Mouse (Mus musculus) C2C12 (cell line): ENCODE measurements around the gene Cic. TPM values are rescaled to one million over a fixed set of nuclear protein-coding genes. Genes with fewer than 3 reads are reported as not detected.

ENCODE experiments used
- H3K27me3 ChIP-seq: one replicate; pipeline ENCODE4 v1.6.1; 2011; ENCODE audit not compliant: control insufficient read depth, insufficient read depth, insufficient read length
- H3K36me3 ChIP-seq: one replicate; pipeline ENCODE4 v1.6.1; 2011; ENCODE audit not compliant: control insufficient read depth, insufficient read depth
- H3K4me3 ChIP-seq: one replicate; pipeline ENCODE4 v1.5.1; 2011; ENCODE audit warnings: mild to moderate bottlenecking, control low read depth; ENCODE audit not compliant: poor library complexity, insufficient read depth, severe bottlenecking
- H3K79me2 ChIP-seq: one replicate; pipeline ENCODE4 v1.6.1; 2011; ENCODE audit not compliant: control insufficient read depth, insufficient read depth
- H3K79me3 ChIP-seq: one replicate; pipeline ENCODE4 v1.6.1; 2011; ENCODE audit warnings: low read depth, control low read depth
- H3ac ChIP-seq: one replicate; pipeline ENCODE3; 2011; ENCODE audit warnings: low read depth; ENCODE audit not compliant: control insufficient read depth, insufficient read length
- CEBPB ChIP-seq: IDR thresholded peaks from one replicate; pipeline ENCODE4 v1.6.1; 2011; ENCODE audit warnings: low read depth, mild to moderate bottlenecking, control low read depth, moderate library complexity
- CTCF ChIP-seq: IDR thresholded peaks from one replicate; pipeline ENCODE4 v1.5.1; 2011; ENCODE audit not compliant: control insufficient read depth, insufficient read depth, insufficient read length
- FOSL1 ChIP-seq: IDR thresholded peaks from one replicate; pipeline ENCODE4 v1.8.0; 2011; ENCODE audit warnings: mild to moderate bottlenecking, low read length; ENCODE audit not compliant: poor library complexity, insufficient read depth, severe bottlenecking
- MAX ChIP-seq: IDR thresholded peaks from one replicate; pipeline ENCODE4 v1.6.1; 2011; ENCODE audit warnings: mild to moderate bottlenecking, control low read depth
- MYOD1 ChIP-seq: IDR thresholded peaks from one replicate; pipeline ENCODE4 v1.6.1; 2011; ENCODE audit warnings: low read depth; ENCODE audit not compliant: control insufficient read depth, insufficient read length
- MYOG ChIP-seq: IDR thresholded peaks from one replicate; pipeline ENCODE4 v1.6.1; 2011; ENCODE audit not compliant: control insufficient read depth, insufficient read length; ENCODE audit errors: extremely low read depth
- USF1 ChIP-seq: IDR thresholded peaks from one replicate; pipeline ENCODE4 v1.6.1; 2011; ENCODE audit warnings: low read depth, mild to moderate bottlenecking, control low read depth, moderate library complexity
- long read RNA-seq, 2 experiments: library from polyadenylated mRNA; unstranded; transcript quantifications; one replicate each; pipeline ENCODE4 v2.0.0; 2019 to 2020
- polyA plus RNA-seq: library from polyadenylated mRNA; unstranded; fragments of >200 nt; fragmentation: generic; extraction: Trizol; gene quantifications from one replicate; pipeline ENCODE4 v1.2.1, GENCODE M21; 2012; ENCODE audit warnings: missing spikeins

The Cic gene
- polyA plus RNA-seq: 79.5 TPM
- long read RNA-seq, experiment 1, partial matches to known transcripts: 1 of 3 reads
- long read RNA-seq, experiment 1, other reads (novel, unspliced or antisense): 2 of 3 reads
- long read RNA-seq, experiment 2, partial matches to known transcripts: 4 of 4 reads
- long read RNA-seq, experiment 2, other reads (novel, unspliced or antisense): 0 of 4 reads

GRCm38 (mm10) chr7:25267301-25267750 is at the start of gene Cic:
Cic (plus strand) TSS chr7:25267704.
- Histone ChIP-seq H3K27me3 (no peaks in the 10 kb centered on the region), H3K4me3 (peak within 1 kb of the TSS; percentile 49), H3ac (peak within 1 kb of the TSS; percentile 77), H3K36me3 (no peaks in the 10 kb centered on the region), H3K79me3 (peaks cover 3% of the 10 kb centered on the region), H3K79me2 (no peaks in the 10 kb centered on the region)
- TF ChIP-seq MAX: peak; percentile 71
- no peak for TF ChIP-seq CEBPB
- TF ChIP-seq USF1: peak; percentile 64
- no peak for TF ChIP-seq CTCF
- no peak for TF ChIP-seq FOSL1

- no peaks in the 10 kb centered on the region for H3K27me3 ChIP-seq
- no peaks in the 10 kb centered on the region for H3K36me3 ChIP-seq
- peak overlapping the region; percentile 56 for H3K4me3 ChIP-seq
- H3K79me2 ChIP-seq: peaks cover 25% of the 10 kb centered on the region
- TF ChIP-seq MYOD1: no peak
- no peak for TF ChIP-seq USF1
- no peak for TF ChIP-seq CTCF
- no peak for TF ChIP-seq CEBPB
- no peak for TF ChIP-seq MAX
- H3K79me3 ChIP-seq: peaks cover 11% of the 10 kb centered on the region
- peak overlapping the region; percentile 62 for H3ac ChIP-seq
These were observed 48.6 kb upstream of the Cic start for GRCm38 (mm10) chr7:25218705-25219415.

- no peaks in the 10 kb centered on the region for H3K36me3 ChIP-seq
- H3K79me2 ChIP-seq: peaks cover 26% of the 10 kb centered on the region
- no peak for TF ChIP-seq MYOD1
These were observed 48.1 kb upstream of the Cic start for GRCm38 (mm10) chr7:25219416-25219750.

GRCm38 (mm10) chr7:25219756-25220456 is 47.6 kb upstream of the Cic start:
- H3K4me3 ChIP-seq: peak overlapping the region; percentile 56
- TF ChIP-seq CEBPB (peak; percentile 91), MAX (no peak)
- H3K79me2 ChIP-seq: peaks cover 26% of the 10 kb centered on the region
- peak overlapping the region; percentile 44 for H3ac ChIP-seq
- no peaks in the 10 kb centered on the region for H3K36me3 ChIP-seq
- H3K79me3 ChIP-seq: peaks cover 11% of the 10 kb centered on the region
- H3K27me3 ChIP-seq: no peaks in the 10 kb centered on the region

More at GRCm38 (mm10) chr7:25219416-25219750, 48.1 kb upstream of the Cic start:
- peak overlapping the region; percentile 62 for H3ac ChIP-seq
- H3K79me3 ChIP-seq: peaks cover 11% of the 10 kb centered on the region
- H3K4me3 ChIP-seq: peak overlapping the region; percentile 56
- H3K27me3 ChIP-seq: no peaks in the 10 kb centered on the region

- TF ChIP-seq MAX: peak; percentile 44
- TF ChIP-seq FOSL1: no peak
- TF ChIP-seq CEBPB: no peak
- TF ChIP-seq USF1: peak; percentile 18
- no peak for TF ChIP-seq MYOD1
- TF ChIP-seq CTCF: no peak
- no peak for TF ChIP-seq MYOG
- peaks cover 11% of the 10 kb centered on the region for H3K79me3 ChIP-seq
These were observed 46.9 kb upstream of the Cic start, which contains the start of gene Dedd2 for GRCm38 (mm10) chr7:25220457-25221101. Dedd2 (minus strand) TSS chr7:25220615.

More at GRCm38 (mm10) chr7:25220457-25221101, 46.9 kb upstream of the Cic start, which contains the start of gene Dedd2:
- Histone ChIP-seq H3ac (peak within 1 kb of the TSS; percentile 63), H3K27me3 (no peaks in the 10 kb centered on the region), H3K79me2 (peaks cover 26% of the 10 kb centered on the region), H3K4me3 (peak within 1 kb of the TSS; percentile 56), H3K36me3 (no peaks in the 10 kb centered on the region)
